Mouse (Mus musculus) Patski (cell line): ENCODE results near the gene Spred2. TPM values are rescaled to one million over a fixed set of nuclear protein-coding genes. Genes with fewer than 3 reads are reported as not detected.

Source experiments
- ATAC-seq: fragments of 100-300 bp; one replicate; pipeline ENCODE4 v1.8.0; 2021
- CTCF ChIA-PET: fragments of 350-600 bp; sonication (Branson Sonifier 250); formaldehyde crosslinking; loops from one replicate; lab custom pipeline; 2022; ENCODE audit warnings: inconsistent platforms; lab: Charles Lee
- POLR2A ChIA-PET: fragments of 350-600 bp; sonication (Branson Sonifier 250); formaldehyde crosslinking; loops from one replicate; lab custom pipeline; 2022; ENCODE audit warnings: antibody characterized with exemption, inconsistent platforms; lab: Charles Lee
- DNase-seq: peaks from one replicate; pipeline ENCODE4 v3.0.0-alpha.2; 2011; ENCODE audit warnings: low read depth, low spot score
- H3K27me3 ChIP-seq: fragments of 371-371 bp; one replicate; pipeline ENCODE4 v1.5.1; 2021
- CTCF ChIP-seq: fragments of 100-300 bp; IDR thresholded peaks from one replicate; pipeline ENCODE4 v1.5.1; 2021
- in situ Hi-C: fragments of 300-500 bp; cut with MboI; formaldehyde crosslinking; loops from 3 replicates; pipeline ENCODE4 v1.11.1; 2018; ENCODE audit warnings: low pct_unique_long_range_greater_than_20kb, mixed read lengths
- polyA plus RNA-seq: library from polyadenylated mRNA; unstranded; gene quantifications from one replicate; pipeline ENCODE4 v1.2.3, GENCODE M21; 2021

Spred2 gene
- polyA plus RNA-seq, 1 experiment from 2014 or later = 37.4 TPM

DNA sequence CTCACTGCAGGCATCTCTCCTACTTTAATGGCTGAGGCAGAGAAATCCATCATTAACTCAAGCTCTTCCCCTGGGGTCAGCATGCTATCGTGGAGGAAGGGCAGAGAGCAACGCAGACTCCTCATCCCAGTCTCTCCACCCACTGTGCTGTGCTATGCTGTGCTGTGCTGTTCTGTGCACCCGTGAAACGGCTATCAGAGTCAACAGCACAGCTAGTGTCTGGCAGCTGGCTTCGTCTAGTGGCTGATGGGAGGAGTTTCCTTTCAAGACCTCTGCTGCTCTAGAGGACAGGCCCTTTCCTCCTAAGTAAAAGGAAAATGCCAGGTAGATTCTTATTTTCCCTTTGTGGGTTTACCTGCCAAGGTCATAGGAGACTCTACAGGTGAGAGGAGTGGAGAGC, 38.6 kb downstream of the Spred2 start:
- DNase-seq (no peak), ATAC-seq (no peak)
- CTCF ChIA-PET = no interaction called here
- TF ChIP-seq CTCF = no peak
- in situ Hi-C loops = no loop called here
- POLR2A ChIA-PET = no interaction called here
- H3K27me3 ChIP-seq = no peaks in the 10 kb centered on the region

DNA sequence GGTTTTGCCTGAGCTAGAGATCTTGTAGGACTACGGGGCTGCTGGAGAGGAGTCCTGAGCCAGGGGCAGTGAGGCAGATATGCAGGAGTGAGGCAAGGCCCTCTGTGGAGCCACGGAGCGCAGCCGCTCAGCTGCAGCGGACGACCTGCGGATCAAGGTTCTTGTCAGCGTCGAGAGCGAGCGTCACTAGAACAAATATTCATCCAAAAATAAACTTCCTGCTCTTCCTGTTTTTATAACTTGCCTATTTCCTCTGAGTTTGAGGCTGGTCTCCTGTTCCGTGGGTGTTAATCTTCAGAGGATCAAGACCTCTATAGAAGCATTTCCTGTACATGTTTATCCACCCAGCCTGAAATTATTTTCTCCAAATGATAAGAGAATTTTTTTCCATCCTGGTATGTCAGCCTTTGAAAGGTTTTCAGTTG, 39.6 kb downstream of the Spred2 start:
- in situ Hi-C loops = no loop called here
- ATAC-seq = no peak
- POLR2A ChIA-PET = no interaction called here

DNA sequence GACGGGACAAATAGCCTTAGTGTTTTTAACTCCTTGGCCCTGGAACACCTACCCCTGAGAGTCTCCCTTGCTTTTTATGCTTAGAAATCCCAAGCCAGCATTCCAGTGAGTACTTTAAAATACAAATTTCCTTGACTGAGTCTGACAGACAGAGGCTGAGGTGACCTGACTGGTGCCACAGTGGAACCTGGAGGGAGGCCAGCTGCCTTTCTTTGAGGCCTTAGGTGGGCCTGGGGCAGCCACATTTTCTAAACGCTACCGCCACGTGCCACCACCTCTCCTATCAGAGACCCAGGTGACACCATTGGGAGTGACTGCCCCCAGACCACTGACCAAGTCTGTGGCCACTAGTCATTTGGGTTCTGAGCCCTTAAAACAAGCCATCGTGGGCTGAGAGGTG, 40.2 kb downstream of the Spred2 start:
- in situ Hi-C loops = no loop called here
- CTCF ChIA-PET = no interaction called here

More for the DNA sequence above, 39.6 kb downstream of the Spred2 start:
- CTCF ChIA-PET = no interaction called here
- TF ChIP-seq CTCF = no peak
- no peak for DNase-seq
- H3K27me3 ChIP-seq = no peaks in the 10 kb centered on the region

DNA sequence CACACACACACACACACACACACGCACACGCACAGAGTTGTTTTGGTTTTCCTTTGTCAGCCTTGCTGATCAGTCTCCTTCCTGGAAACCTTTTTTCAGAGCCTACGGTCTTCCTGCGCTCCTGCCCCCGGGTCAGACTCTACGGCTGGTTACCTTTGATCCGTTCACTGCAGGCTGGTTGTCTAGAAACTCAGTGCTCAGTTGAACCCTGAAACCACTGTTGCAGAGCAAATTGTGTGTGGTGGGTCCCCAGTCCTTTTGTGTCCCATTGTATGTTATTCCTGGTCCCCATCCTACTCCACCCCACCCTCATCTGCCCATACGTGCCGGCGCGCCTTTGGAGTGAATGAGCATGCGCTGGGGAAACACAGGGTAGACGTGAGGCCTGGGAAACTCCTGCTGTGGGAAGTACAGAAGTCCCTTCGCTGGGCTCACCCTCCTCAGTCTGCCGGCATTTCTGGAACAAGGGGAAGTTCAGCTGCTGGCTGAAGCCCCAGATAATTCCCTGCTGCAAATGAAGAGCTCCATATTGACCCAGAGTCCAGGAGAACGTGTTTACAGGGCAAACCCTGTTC, 40.9 kb downstream of the Spred2 start:
- in situ Hi-C loops = no loop called here
- POLR2A ChIA-PET = no interaction called here
- DNase-seq (no peak), ATAC-seq (no peak)
- no peaks in the 10 kb centered on the region for H3K27me3 ChIP-seq
- no peak for TF ChIP-seq CTCF
- CTCF ChIA-PET = no interaction called here

More for the DNA sequence above, 40.2 kb downstream of the Spred2 start:
- DNase-seq = no peak
- POLR2A ChIA-PET = no interaction called here
- no peak for ATAC-seq
- TF ChIP-seq CTCF = no peak
- H3K27me3 ChIP-seq = no peaks in the 10 kb centered on the region

DNA sequence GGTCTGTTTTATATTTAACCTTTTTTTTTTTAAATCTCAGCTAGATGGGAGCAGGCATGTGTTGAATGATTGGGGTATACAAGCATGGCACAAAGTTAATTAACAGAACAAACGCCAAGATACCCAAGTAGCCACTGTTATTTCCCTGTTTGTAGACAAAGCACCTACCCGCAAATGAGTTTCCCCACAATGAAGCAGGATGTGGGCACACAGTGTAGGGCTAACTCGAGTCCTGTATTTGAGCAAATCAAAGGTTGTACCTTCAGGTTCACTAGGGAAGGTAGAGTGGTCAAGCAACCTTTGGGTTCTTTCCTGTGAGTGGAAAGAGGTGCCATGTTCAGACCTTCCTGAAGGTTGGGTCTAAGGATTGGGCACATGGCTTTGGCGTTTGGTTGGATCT, 41.5 kb downstream of the Spred2 start:
- TF ChIP-seq CTCF = no peak

DNA sequence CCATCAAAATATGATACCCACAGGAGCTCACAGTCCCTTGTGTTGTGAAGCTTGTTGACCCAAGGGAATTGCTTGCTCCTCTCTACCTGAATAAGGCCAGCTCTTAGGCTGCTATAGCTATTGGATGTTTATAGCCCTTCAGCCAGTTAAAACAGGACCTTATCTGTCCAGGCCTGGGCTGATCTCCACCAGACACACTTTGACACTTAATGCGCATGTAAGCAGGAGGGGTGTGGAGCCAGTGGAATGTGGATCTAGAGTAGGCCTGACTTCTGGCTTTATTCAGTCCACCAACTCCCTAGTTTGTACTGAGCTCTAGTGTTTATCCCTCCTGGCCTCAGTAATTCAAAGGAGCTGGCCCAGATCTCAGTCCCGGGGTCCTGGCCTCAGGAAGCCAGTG, 42.1 kb downstream of the Spred2 start:
- POLR2A ChIA-PET = no interaction called here
- DNase-seq (no peak), ATAC-seq (no peak)
- no peak for TF ChIP-seq CTCF
- no peaks in the 10 kb centered on the region for H3K27me3 ChIP-seq
- in situ Hi-C loops = no loop called here
- CTCF ChIA-PET = no interaction called here

More for the DNA sequence above, 41.5 kb downstream of the Spred2 start:
- no peak for DNase-seq
- in situ Hi-C loops = no loop called here
- POLR2A ChIA-PET = no interaction called here
- CTCF ChIA-PET = no interaction called here
- H3K27me3 ChIP-seq = no peaks in the 10 kb centered on the region
- ATAC-seq = no peak

DNA sequence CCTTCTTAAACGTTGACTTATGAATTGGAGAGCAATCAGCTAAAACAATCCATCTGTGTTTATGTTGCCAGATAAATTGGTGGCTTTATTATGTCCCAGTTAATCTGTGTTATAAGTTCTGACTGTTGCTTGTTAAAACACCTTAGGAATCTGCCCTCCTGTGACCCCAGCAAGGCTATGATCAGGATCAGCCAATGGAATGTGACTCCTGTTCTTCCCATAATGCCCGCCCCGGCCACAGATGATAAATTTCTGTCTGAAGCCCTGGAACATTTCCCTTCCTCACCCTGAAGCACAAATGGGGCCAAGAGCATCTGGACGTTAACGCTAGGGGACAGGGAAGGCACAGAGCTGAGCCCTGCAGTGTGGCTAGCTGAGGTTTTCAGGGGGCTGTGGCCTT, 45.4 kb downstream of the Spred2 start:
- in situ Hi-C loops = no loop called here
- ATAC-seq = no peak
- no peak for TF ChIP-seq CTCF
- POLR2A ChIA-PET = no interaction called here
- DNase-seq = no peak
- CTCF ChIA-PET = interaction anchor here (1.9 to 2.2 kb wide), 2 partner anchors 8 to 26 kb away, joined by 4 to 6 read pairs; no protein-coding TSS in a partner anchor
- H3K27me3 ChIP-seq = no peaks in the 10 kb centered on the region

DNA sequence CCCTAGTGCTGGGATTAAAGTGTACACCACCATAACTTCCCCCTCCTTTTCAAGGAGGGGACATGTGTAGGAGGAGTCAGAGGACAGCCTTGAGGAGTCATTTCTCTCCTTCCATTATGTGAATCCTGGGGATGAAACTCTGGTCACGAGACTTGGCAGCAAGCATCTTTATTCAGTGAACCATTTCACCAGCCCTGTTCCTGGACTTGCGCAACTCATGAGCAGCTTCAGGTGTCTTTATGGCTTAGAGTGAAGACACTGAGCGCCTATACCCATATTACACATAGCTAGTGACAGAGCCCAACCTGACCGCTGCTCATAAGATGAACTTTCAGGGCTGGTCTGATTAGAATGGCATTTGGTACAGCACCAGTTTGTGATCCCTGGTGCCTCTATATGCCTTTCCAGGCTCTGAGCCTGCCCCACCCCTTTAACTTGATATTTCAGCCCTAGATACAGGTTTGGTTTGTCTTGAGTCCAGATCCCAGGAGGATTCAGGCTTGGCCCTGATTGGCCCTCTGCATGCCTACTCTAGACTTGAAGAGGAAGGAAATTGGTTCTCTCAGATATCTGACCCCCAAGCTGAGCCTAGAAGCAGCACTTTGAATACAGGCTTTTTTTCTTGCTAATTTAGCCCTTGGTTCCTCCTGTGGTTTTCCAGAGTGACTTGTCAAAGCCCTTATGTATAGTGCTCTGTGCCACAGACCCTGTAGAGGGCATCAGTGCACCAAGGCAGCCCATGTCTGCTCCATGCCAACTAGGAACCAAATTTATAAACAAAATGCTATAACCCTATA, 48.0 kb downstream of the Spred2 start:
- peak; percentile 55 for TF ChIP-seq CTCF
- CTCF ChIA-PET = interaction anchor here (1.1 kb wide), 1 partner anchor 17 kb away, joined by 3 read pairs; no protein-coding TSS in a partner anchor
- no peak for DNase-seq
- no peaks in the 10 kb centered on the region for H3K27me3 ChIP-seq
- in situ Hi-C loops = no loop called here
- ATAC-seq = peak; percentile 68
- POLR2A ChIA-PET = no interaction called here

DNA sequence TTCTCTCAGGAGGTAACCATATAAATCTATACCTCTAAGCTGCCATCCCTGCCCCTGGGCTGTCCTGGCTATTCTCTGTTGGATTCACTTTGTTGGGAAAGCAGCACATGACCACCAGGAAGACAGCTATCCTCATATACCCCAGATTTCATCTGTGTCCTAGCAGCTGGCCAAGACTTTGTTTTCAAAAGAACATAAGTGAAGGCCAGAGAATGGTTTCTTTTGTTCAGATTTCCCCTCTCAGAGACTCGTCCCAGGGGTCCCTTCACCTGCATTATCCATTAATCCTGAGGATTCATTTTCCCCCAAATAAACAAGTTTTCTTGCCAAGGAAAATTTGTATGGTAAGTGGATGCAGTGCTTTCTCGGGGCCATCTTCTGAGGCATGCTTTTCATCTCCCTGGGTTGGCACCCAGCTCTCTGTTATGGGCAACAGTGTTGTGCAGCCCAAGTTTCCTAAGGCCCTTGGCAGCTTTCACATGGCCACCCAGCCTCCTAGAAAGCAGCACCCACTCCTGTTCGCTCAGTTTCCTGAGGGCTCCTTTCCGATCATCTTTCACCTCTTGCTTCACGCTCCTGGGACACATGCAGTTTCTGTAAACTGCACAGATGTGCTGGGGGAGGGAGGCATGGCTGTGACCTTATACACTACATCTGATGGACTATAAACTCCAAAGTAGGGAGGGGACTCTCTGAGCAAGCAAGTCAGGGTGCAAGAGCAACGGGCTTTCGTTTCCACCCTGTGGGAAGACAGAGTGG, 49.0 kb downstream of the Spred2 start:
- CTCF ChIA-PET = interaction anchor here (1.1 kb wide), 1 partner anchor 18 kb away, joined by 3 read pairs; no protein-coding TSS in a partner anchor
- no peak for DNase-seq
- H3K27me3 ChIP-seq = no peaks in the 10 kb centered on the region
- no peak for ATAC-seq
- no peak for TF ChIP-seq CTCF
- in situ Hi-C loops = no loop called here
- POLR2A ChIA-PET = no interaction called here

DNA sequence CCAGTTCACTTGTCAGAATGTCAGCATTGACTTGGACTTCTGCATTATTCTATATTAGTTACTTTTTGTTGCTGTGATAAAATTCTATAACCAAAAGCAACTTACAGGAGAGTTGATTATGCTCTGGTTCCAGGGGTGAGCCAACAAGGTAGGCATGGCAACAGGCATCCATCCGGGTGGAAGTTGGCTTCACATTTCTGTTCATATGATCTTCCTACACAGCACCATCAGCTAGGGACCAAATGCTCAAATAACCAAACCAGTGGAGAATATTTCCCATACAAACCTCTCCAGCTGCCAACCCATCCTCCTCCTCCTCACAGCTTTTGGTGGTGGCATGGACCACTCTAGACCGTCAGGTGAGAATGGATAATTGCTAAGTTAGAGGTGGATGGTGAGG, 51.9 kb downstream of the Spred2 start:
- POLR2A ChIA-PET = no interaction called here
- CTCF ChIA-PET = no interaction called here
- TF ChIP-seq CTCF = no peak
- in situ Hi-C loops = no loop called here
- DNase-seq = no peak
- H3K27me3 ChIP-seq = no peaks in the 10 kb centered on the region
- no peak for ATAC-seq
